Mouse (Mus musculus): ENCODE results near the gene Tbrg1.

Gene Tbrg1

DNA sequence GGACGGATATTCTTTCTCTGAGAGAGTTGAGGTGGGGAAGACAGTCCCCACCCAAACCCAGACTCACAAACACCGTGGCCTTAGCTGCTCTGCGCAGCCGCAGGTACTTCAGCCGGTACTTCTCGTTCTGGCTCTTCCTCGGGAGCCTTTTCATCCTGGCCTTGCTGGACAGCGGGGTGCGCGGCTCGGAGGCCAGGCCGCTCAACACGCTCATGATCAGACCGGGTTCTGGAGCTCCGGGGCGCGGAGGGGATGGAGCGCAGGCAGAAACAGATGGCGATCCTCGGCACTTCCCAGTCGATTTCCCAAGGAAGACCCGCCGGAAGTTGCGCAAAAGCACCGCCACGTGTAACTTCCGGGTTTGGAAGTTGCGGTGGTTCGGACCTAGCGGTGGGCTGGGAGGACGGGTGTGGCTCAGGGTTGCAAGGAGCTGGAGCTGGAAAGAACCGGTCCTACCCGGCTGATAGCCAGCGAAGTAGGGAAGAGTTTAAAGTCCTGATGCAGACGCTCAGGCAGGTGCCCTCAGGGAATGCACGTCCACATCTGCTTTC is at the start of gene Tbrg1:
Tbrg1 (minus strand) TSS at position 382 of the 551 bp plus-strand sequence.
- peaks cover 2% of the 10 kb centered on the region; the same call in 1 of the 2 replicates for H3K36me3 ChIP-seq (ENCODE audit: control insufficient read depth, insufficient read depth, low read length, poor library complexity, severe bottlenecking)
- no peaks in the 10 kb centered on the region for H3K27me3 ChIP-seq (ENCODE audit: control insufficient read depth, insufficient read depth, low read length, poor library complexity, severe bottlenecking)
- DNase-seq (ENCODE audit: low read depth, low spot score), result peak; percentile 56

GRCm38 (mm10) chr9:37689970-37690686 is 33.0 kb upstream of the Tbrg1 start:
- peak; percentile 4 for DNase-seq (ENCODE audit: low read depth, low spot score)
- no peaks in the 10 kb centered on the region for H3K27me3 ChIP-seq (ENCODE audit: control insufficient read depth, insufficient read depth, low read length, poor library complexity, severe bottlenecking)
- H3K36me3 ChIP-seq (ENCODE audit: control insufficient read depth, insufficient read depth, low read length, poor library complexity, severe bottlenecking), result no peaks in the 10 kb centered on the region

DNA sequence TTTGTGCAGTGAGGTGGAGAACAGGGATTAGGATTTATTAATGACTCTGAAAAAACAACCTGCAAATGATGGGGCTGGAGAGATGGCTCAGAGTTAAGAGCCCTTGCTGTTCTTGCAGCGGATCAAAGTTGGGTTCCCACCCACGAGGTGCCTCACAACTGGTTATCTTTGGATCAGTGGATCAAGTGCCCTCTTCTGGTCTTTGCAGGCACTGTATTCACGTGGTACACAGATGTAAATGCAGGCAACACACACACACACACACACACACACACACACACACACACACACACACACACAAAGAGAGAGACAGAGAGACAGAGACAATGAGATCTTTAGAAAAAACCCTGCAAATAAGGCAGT is 30.8 kb upstream of the Tbrg1 start:
- no peak for DNase-seq (ENCODE audit: low read depth, low spot score)
- Histone ChIP-seq H3K27me3 (ENCODE audit: control insufficient read depth, insufficient read depth, low read length, poor library complexity, severe bottlenecking) (no peaks in the 10 kb centered on the region), H3K36me3 (ENCODE audit: control insufficient read depth, insufficient read depth, low read length, poor library complexity, severe bottlenecking) (no peaks in the 10 kb centered on the region)

DNA sequence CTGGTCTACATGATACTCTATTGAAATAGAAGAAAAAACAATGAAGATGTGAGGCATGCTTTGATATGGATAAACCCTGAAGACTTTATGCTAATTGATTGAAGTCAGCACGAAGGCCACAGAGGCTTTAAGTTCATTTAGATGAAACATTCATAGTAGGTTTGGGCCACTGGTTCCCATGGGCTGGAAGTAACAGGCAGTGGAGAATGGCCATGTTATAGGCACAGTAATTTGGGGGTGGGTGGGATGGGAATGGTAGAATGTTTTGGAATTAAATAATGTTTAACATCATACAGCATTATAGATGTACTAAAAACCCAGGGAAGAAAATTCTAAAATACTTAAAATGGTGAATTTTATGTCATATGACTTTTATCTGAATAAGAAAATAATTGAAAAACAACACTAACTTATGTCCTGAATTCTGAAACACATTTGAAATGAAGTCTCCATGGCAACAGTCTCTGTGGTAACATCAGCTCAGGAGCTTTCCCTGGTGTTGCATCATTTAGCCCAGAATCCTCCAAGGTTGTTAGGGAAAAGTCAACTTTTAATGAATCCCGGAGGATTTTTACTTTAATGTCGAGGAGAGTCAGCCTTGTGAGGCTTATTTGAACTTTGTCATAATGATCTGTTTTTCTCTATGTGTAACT is 30.3 kb upstream of the Tbrg1 start:
- Histone ChIP-seq H3K27me3 (ENCODE audit: control insufficient read depth, insufficient read depth, low read length, poor library complexity, severe bottlenecking) (no peaks in the 10 kb centered on the region), H3K36me3 (ENCODE audit: control insufficient read depth, insufficient read depth, low read length, poor library complexity, severe bottlenecking) (no peaks in the 10 kb centered on the region)
- no peak for DNase-seq (ENCODE audit: low read depth, low spot score)

DNA sequence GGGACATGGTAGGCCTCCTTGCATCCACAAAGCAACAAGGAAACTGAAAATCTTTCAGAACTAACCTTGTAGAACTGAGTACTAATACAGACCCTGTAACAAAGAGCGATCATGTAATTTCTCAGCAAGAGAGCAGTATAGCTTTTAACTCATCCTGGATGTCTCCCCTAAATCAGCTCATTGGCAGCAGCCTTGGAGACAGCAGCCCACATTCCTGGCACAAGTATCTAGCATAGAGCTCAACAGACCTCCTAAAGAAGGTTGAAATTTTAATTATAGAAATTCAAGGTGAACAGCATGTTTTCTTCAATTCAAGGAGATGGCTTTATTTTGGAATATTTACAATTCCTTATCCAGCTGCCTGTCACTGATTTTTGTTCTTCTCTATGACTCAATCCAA is 24.0 kb upstream of the Tbrg1 start:
- no peaks in the 10 kb centered on the region for H3K27me3 ChIP-seq (ENCODE audit: control insufficient read depth, insufficient read depth, low read length, poor library complexity, severe bottlenecking)
- no peak for DNase-seq (ENCODE audit: low read depth, low spot score)
- H3K36me3 ChIP-seq (ENCODE audit: control insufficient read depth, insufficient read depth, low read length, poor library complexity, severe bottlenecking), result no peaks in the 10 kb centered on the region

DNA sequence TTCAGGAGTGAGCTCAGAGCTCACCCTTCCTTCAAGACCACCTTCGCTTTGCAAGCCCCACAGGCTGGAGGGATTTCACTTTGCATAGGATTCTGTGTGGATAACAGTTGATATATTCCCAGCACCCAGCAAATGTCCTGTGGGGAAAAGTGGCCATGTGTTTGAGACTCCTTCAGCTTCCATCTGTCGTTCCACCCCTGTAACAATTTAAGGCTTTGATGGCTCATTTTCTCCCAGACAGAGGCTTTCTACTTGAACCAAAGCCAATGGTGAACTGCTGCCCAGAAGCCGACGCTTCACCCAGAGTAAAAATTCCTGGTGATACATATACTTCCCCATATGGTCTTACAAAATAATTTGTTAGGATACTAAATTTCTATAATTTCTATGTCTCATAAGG is 18.2 kb upstream of the Tbrg1 start:
- DNase-seq (ENCODE audit: low read depth, low spot score), result no peak
- H3K27me3 ChIP-seq (ENCODE audit: control insufficient read depth, insufficient read depth, low read length, poor library complexity, severe bottlenecking), result no peaks in the 10 kb centered on the region
- H3K36me3 ChIP-seq (ENCODE audit: control insufficient read depth, insufficient read depth, low read length, poor library complexity, severe bottlenecking), result no peaks in the 10 kb centered on the region

DNA sequence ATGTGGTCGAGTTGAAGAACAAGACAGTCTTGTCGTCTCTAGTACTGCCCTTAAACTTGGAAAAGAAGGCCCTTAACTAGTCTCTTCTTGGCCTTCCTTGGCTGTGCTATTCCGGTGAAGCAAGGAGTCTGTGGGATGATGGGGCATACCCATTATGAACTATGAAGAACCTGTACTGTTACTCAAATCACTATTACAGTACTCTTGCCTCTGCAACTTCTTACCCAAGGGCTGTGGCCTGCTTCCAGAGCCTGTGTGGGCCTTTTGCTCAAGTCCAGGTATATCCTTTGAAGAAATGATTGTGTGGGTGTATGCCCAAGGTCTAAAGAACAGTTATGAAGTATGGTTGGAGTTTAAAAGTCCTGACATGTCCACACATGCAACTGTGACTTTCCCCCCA is 13.1 kb upstream of the Tbrg1 start:
- no peak for DNase-seq (ENCODE audit: low read depth, low spot score)
- no peaks in the 10 kb centered on the region for H3K27me3 ChIP-seq (ENCODE audit: control insufficient read depth, insufficient read depth, low read length, poor library complexity, severe bottlenecking)
- H3K36me3 ChIP-seq (ENCODE audit: control insufficient read depth, insufficient read depth, low read length, poor library complexity, severe bottlenecking), result no peaks in the 10 kb centered on the region

- no peak for DNase-seq (ENCODE audit: low read depth, low spot score)
- no peaks in the 10 kb centered on the region for H3K36me3 ChIP-seq (ENCODE audit: control insufficient read depth, insufficient read depth, low read length, poor library complexity, severe bottlenecking)
- H3K27me3 ChIP-seq (ENCODE audit: control insufficient read depth, insufficient read depth, low read length, poor library complexity, severe bottlenecking), result no peaks in the 10 kb centered on the region
Observed at GRCm38 (mm10) chr9:37669678-37670077, 12.6 kb upstream of the Tbrg1 start.

DNA sequence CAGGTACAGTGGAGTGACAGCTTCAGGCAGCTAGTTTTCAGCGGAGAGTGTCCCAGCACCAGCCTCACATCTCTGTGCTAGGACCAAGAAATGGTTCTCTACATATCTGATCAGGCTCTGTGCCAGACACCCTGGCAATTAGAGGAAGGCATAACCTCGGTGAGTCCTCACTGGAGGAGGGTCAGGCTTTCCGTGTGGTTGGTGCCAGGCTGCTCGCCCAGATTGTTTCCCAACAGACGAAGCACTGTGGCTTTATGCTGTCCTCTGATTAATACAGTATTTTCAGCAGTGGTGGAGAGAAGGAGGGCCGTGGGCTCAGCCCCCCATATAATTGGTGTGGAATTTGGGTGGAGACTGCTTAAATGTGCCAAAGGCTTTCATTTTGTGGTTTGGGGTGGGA is 12.0 kb upstream of the Tbrg1 start, which contains the start of gene Panx3:
Panx3 (minus strand) TSS at position 121 of the 400 bp plus-strand sequence.
- Histone ChIP-seq H3K36me3 (ENCODE audit: control insufficient read depth, insufficient read depth, low read length, poor library complexity, severe bottlenecking) (no peaks in the 10 kb centered on the region), H3K27me3 (ENCODE audit: control insufficient read depth, insufficient read depth, low read length, poor library complexity, severe bottlenecking) (no peaks in the 10 kb centered on the region)
- DNase-seq (ENCODE audit: low read depth, low spot score), result no peak

GRCm38 (mm10) chr9:37666045-37666444 is 8.9 kb upstream of the Tbrg1 start:
- H3K27me3 ChIP-seq (ENCODE audit: control insufficient read depth, insufficient read depth, low read length, poor library complexity, severe bottlenecking), result no peaks in the 10 kb centered on the region
- no peak for DNase-seq (ENCODE audit: low read depth, low spot score)
- no peaks in the 10 kb centered on the region for H3K36me3 ChIP-seq (ENCODE audit: control insufficient read depth, insufficient read depth, low read length, poor library complexity, severe bottlenecking)

- DNase-seq (ENCODE audit: low read depth, low spot score), result no peak
- no peaks in the 10 kb centered on the region for H3K27me3 ChIP-seq (ENCODE audit: control insufficient read depth, insufficient read depth, low read length, poor library complexity, severe bottlenecking)
- H3K36me3 ChIP-seq (ENCODE audit: control insufficient read depth, insufficient read depth, low read length, poor library complexity, severe bottlenecking), result no peaks in the 10 kb centered on the region
Observed at GRCm38 (mm10) chr9:37664604-37665003, 7.5 kb upstream of the Tbrg1 start.

GRCm38 (mm10) chr9:37663210-37663609 is 6.1 kb upstream of the Tbrg1 start:
- Histone ChIP-seq H3K27me3 (ENCODE audit: control insufficient read depth, insufficient read depth, low read length, poor library complexity, severe bottlenecking) (no peaks in the 10 kb centered on the region), H3K36me3 (ENCODE audit: control insufficient read depth, insufficient read depth, low read length, poor library complexity, severe bottlenecking) (no peaks in the 10 kb centered on the region)
- no peak for DNase-seq (ENCODE audit: low read depth, low spot score)

GRCm38 (mm10) chr9:37659413-37659812 is 2.3 kb upstream of the Tbrg1 start:
- no peaks in the 10 kb centered on the region for H3K27me3 ChIP-seq (ENCODE audit: control insufficient read depth, insufficient read depth, low read length, poor library complexity, severe bottlenecking)

GRCm38 (mm10) chr9:37656439-37656881 is 652 bp downstream of the Tbrg1 start:
- Histone ChIP-seq H3K36me3 (ENCODE audit: control insufficient read depth, insufficient read depth, low read length, poor library complexity, severe bottlenecking) (peaks cover 2% of the 10 kb centered on the region; the same call in 1 of the 2 replicates), H3K27me3 (ENCODE audit: control insufficient read depth, insufficient read depth, low read length, poor library complexity, severe bottlenecking) (no peaks in the 10 kb centered on the region)
- peak; percentile 66 for DNase-seq (ENCODE audit: low read depth, low spot score)

More at GRCm38 (mm10) chr9:37659413-37659812, 2.3 kb upstream of the Tbrg1 start:
- no peak for DNase-seq (ENCODE audit: low read depth, low spot score)
- no peaks in the 10 kb centered on the region; the same call in 1 of the 2 replicates for H3K36me3 ChIP-seq (ENCODE audit: control insufficient read depth, insufficient read depth, low read length, poor library complexity, severe bottlenecking)

- Histone ChIP-seq H3K27me3 (ENCODE audit: control insufficient read depth, insufficient read depth, low read length, poor library complexity, severe bottlenecking) (no peaks in the 10 kb centered on the region), H3K36me3 (ENCODE audit: control insufficient read depth, insufficient read depth, low read length, poor library complexity, severe bottlenecking) (peaks cover 4% of the 10 kb centered on the region; the same call in 1 of the 2 replicates)
- DNase-seq (ENCODE audit: low read depth, low spot score), result peak; percentile 53
Observed at GRCm38 (mm10) chr9:37655961-37656360, 1.2 kb downstream of the Tbrg1 start.
